Mouse (Mus musculus) stomach, postnatal 0 days (tissue): ENCODE measurements around the gene Cda.

Experiments
- CTCF ChIP-seq: IDR thresholded peaks from 2 replicates; pipeline ENCODE4 v1.5.1; 2016; ENCODE audit warnings: antibody characterized with exemption, low read depth, mild to moderate bottlenecking, moderate library complexity
- EP300 ChIP-seq: optimal IDR thresholded peaks from 2 replicates; pipeline ENCODE3; 2016; ENCODE audit warnings: antibody characterized with exemption

GRCm38 (mm10) chr4:138414725-138415124, 46.9 kb upstream of the Cda start:
- TF ChIP-seq CTCF (no peak), EP300 (no peak)
